Mouse (Mus musculus) heart, embryonic 15.5 days (tissue): ENCODE data around the gene Fst. TPM values are rescaled to one million over a fixed set of nuclear protein-coding genes. Genes with fewer than 3 reads are reported as not detected.

ENCODE experiments used
- ATAC-seq: fragments of 200-750 bp; cut with Nextera tagmentation; replicated peaks from 2 replicates; pipeline ENCODE4 v1.8.0; 2017; ENCODE audit warnings: low read depth, moderate TSS enrichment; ENCODE audit not compliant: insufficient number of reproducible peaks, insufficient read depth, low FRiP score
- H3K27ac ChIP-seq: fragments of 300-500 bp; sonication (generic); 2 replicates; pipeline ENCODE4 v1.5.1; 2015; ENCODE audit warnings: mild to moderate bottlenecking, inconsistent platforms
- H3K27me3 ChIP-seq: fragments of 300-500 bp; sonication (generic); 2 replicates; pipeline ENCODE4 v1.6.1; 2015; ENCODE audit warnings: inconsistent platforms
- H3K36me3 ChIP-seq: fragments of 300-500 bp; sonication (generic); 2 replicates; pipeline ENCODE4 v1.6.1; 2015; ENCODE audit warnings: mild to moderate bottlenecking, inconsistent platforms
- H3K4me1 ChIP-seq: fragments of 300-500 bp; sonication (generic); replicated peaks from 2 replicates; pipeline ENCODE4 v1.6.1; 2015; ENCODE audit warnings: inconsistent platforms
- H3K4me2 ChIP-seq: fragments of 300-500 bp; sonication (generic); 2 replicates; pipeline ENCODE4 v1.6.1; 2015; ENCODE audit warnings: inconsistent platforms, mild to moderate bottlenecking, moderate library complexity
- H3K4me3 ChIP-seq: fragments of 300-500 bp; sonication (generic); 2 replicates; pipeline ENCODE4 v1.5.1; 2015; ENCODE audit warnings: mild to moderate bottlenecking, inconsistent platforms
- H3K9ac ChIP-seq: fragments of 300-500 bp; sonication (generic); 2 replicates; pipeline ENCODE4 v1.6.1; 2015; ENCODE audit warnings: mild to moderate bottlenecking, inconsistent platforms
- H3K9me3 ChIP-seq: fragments of 300-500 bp; sonication (generic); replicated peaks from 2 replicates; pipeline ENCODE4 v1.6.1; 2016; ENCODE audit warnings: inconsistent platforms
- WGBS: fragments of 180-500 bp; shearing (Covaris S2); methylation state at CpG from one replicate; pipeline ENCODE4 v1.1.7; 2015; ENCODE audit warnings: mixed read lengths; 5-methylcytosine and 5-hydroxymethylcytosine counted together
- polyA plus RNA-seq: library from polyadenylated mRNA; unstranded; fragments of >200 nt; fragmentation: Nextera tagmentation; extraction: Ambion mirVana; gene quantifications from 2 replicates; pipeline ENCODE4 v1.2.1, GENCODE M21; 2015

Fst gene
- polyA plus RNA-seq, result 3.9 and 6.0 TPM in 2 replicates

DNA sequence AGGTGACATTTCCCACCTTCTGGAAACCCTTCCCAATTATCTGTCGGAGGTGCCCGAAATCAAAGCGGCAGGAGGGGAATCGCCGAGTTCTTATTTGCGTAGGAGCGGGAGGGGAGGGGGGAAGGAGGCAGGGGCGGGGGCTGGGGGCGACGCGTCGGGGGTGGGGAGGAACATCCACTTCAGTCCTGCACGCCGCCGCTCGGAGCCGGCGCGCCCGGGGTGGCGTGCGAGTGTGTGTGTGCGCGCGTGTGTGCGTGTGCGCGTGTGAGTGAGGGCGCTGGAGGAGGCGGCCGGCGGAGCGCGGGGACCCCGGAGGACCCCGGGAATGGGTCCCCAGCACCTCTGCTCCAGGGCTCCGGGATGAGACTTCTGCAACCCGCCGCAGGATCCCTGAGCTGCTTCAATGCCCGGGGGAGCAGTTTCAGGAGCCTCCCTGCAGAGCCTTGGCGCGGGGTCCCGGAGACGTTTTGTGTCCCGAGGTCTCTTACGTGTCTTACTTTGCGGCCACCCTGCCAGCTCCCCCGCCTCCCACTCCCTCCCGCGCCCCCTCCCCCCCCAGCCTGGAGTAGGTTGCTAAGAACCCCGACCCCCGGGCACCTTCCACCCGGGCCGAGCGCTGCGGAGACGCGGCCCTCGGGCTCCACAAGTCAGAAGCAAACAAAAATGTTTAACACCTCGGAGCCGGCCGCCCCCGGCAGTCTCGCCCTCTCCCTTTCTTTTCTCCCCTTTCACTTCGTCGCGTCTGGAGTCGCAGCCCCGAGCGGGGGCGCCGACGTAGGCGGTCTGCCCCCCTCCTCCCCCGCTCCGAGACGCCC is at the start of gene Fst:
TSS of gene Fst (minus strand) at position 66 of the 815 bp plus-strand sequence.
- H3K9me3 ChIP-seq, result no peaks in the 10 kb centered on the region
- under 1% methylated on average over 68 of the region's 77 CpGs for WGBS
- peak within 1 kb of the TSS; percentile 67 for H3K4me3 ChIP-seq
- H3K9ac ChIP-seq, result peak within 1 kb of the TSS; percentile 48
- 0 out of 2 replicates have a peak within 1 kb of the TSS, but pooled peaks have one; percentile 20 for H3K27ac ChIP-seq
- peak; percentile 47; the same call in 1 of the 2 replicates for ATAC-seq
- H3K36me3 ChIP-seq, result no peaks in the 10 kb centered on the region
- H3K4me1 ChIP-seq, result peaks cover 32% of the 10 kb centered on the region
- peak within 1 kb of the TSS; percentile 100 for H3K4me2 ChIP-seq
- peaks cover 44% of the 10 kb centered on the region for H3K27me3 ChIP-seq

DNA sequence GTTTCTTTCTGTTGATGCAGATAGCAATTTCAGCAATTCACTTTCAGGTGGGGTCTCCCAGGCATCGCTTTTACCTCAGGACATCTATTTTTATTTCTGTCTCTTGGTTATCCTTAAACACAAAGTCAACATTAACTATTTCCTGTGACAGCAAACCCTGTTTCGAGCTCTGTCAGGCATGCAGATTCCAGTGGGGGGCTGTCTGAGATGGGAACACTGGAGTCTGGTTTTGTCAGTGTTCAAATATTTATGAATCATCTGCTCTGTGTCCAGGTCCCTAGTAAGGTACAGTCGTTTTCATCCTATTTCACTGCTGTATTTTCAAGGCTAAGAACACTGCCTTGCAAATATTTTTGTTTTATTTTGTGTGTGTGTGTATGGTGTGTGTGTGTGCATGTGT is 35.1 kb upstream of the Fst start:
- Histone ChIP-seq H3K4me3 (no peak overlapping the region), H3K9me3 (no peaks in the 10 kb centered on the region), H3K9ac (no peak overlapping the region), H3K27ac (no peak overlapping the region), H3K4me2 (no peak overlapping the region), H3K4me1 (no peaks in the 10 kb centered on the region), H3K27me3 (no peaks in the 10 kb centered on the region), H3K36me3 (no peaks in the 10 kb centered on the region)
- no peak for ATAC-seq
- WGBS, result 54% methylated on average over 3 of the region's 3 CpGs

- Histone ChIP-seq H3K27ac (no peak overlapping the region), H3K9me3 (no peaks in the 10 kb centered on the region), H3K36me3 (no peaks in the 10 kb centered on the region), H3K27me3 (no peaks in the 10 kb centered on the region), H3K4me3 (no peak overlapping the region), H3K4me1 (no peaks in the 10 kb centered on the region), H3K9ac (no peak overlapping the region), H3K4me2 (no peak overlapping the region)
- no peak for ATAC-seq
- WGBS, result 46% methylated on average over 7 of the region's 7 CpGs
Observed at GRCm38 (mm10) chr13:114488178-114488577, 29.4 kb upstream of the Fst start.

GRCm38 (mm10) chr13:114478329-114478728 is 19.6 kb upstream of the Fst start:
- ATAC-seq, result no peak

DNA sequence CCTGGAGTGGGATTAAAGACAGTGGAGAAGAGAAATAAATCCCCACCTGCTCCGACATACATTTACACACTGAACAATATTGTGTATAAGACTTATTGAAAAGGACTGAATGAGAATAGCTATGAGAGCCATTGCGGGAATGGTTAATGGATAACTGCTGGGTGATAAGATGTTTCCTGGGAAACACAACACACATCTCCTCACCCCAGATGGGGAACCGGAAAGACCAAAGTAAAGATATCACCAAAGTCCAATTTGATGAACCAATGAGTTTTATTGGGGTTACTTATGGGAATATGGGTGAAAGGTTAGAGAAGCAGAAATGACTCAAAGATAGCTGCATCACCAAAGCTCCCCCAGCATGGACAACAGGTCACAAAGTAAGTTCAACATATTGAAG is 11.2 kb upstream of the Fst start:
- no peak overlapping the region for H3K9ac ChIP-seq
- H3K4me2 ChIP-seq, result no peak overlapping the region
- 82% methylated on average over 3 of the region's 3 CpGs for WGBS
- H3K27me3 ChIP-seq, result no peaks in the 10 kb centered on the region
- no peaks in the 10 kb centered on the region for H3K36me3 ChIP-seq
- H3K4me1 ChIP-seq, result no peaks in the 10 kb centered on the region
- no peak overlapping the region for H3K27ac ChIP-seq
- H3K9me3 ChIP-seq, result no peaks in the 10 kb centered on the region
- H3K4me3 ChIP-seq, result no peak overlapping the region
- ATAC-seq, result no peak

More at GRCm38 (mm10) chr13:114478329-114478728, 19.6 kb upstream of the Fst start:
- Histone ChIP-seq H3K4me3 (no peak overlapping the region), H3K27ac (no peak overlapping the region), H3K36me3 (no peaks in the 10 kb centered on the region), H3K4me1 (no peaks in the 10 kb centered on the region), H3K4me2 (no peak overlapping the region), H3K9ac (no peak overlapping the region), H3K9me3 (no peaks in the 10 kb centered on the region), H3K27me3 (no peaks in the 10 kb centered on the region)
- 79% methylated on average over 4 of the region's 4 CpGs for WGBS

DNA sequence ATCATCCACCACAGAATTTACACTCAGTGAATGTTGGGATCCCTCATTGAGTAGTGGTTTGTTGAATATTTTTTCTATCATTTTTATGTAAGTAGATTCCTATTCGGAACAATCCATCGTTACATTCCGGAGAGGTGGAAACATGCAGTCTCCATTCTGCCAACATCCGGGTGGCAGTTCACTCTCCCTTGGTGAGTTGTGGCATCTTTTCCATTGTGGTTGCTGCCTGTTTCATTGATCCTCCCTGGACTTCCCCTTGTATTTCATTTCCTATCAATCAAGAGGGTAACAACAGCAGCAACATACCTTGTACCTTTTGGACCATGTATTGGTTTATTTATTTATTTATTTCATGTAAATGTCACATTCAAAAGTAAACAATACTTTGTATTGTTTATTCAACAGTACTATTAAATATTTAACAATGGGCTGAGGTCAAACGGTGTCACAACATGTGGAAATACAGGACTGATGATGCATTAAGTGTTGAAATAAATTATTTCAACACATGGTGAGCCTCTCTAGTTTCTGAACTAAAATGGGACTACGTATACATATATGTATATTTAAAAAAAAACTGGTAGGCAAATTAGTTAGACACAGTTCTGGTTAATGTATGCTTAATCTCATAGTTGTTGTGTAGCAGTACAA is 7.6 kb upstream of the Fst start:
- Histone ChIP-seq H3K9me3 (no peaks in the 10 kb centered on the region), H3K27ac (no peak overlapping the region), H3K4me2 (no peak overlapping the region), H3K27me3 (no peaks in the 10 kb centered on the region), H3K4me3 (no peak overlapping the region), H3K9ac (no peak overlapping the region), H3K36me3 (no peaks in the 10 kb centered on the region), H3K4me1 (no peaks in the 10 kb centered on the region)
- 88% methylated on average over 6 of the region's 6 CpGs for WGBS
- ATAC-seq, result no peak

DNA sequence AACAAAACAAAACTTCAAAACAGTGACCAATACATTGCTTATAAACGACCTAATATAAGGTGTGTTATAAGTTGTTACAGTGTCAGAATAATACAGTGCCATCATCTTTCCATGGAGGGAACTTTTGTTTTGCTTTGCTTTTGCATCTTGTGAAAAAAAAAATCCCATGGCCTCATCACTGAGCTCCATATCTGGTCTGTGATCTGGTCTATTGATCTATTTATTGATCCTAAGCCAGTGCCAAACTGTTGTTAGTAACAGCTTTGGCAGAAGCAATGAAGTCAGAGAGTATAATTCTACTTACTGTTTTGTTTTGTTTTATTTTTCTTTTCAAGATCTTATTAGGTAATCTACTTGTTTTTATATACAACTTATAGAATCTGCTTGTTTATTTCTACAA is 6.6 kb upstream of the Fst start:
- no peak for ATAC-seq
- no peak overlapping the region for H3K4me2 ChIP-seq
- 0 out of 2 replicates have a peak, but pooled peaks cover 2% of the 10 kb centered on the region for H3K27me3 ChIP-seq
- H3K9ac ChIP-seq, result no peak overlapping the region
- H3K36me3 ChIP-seq, result no peaks in the 10 kb centered on the region
- H3K27ac ChIP-seq, result no peak overlapping the region
- no peak overlapping the region for H3K4me3 ChIP-seq
- no peaks in the 10 kb centered on the region for H3K9me3 ChIP-seq
- no peaks in the 10 kb centered on the region for H3K4me1 ChIP-seq
- WGBS, result 66% methylated on average over 1 of the region's 1 CpGs

GRCm38 (mm10) chr13:114464824-114465223 is 6.1 kb upstream of the Fst start:
- no peaks in the 10 kb centered on the region for H3K36me3 ChIP-seq
- no peak for ATAC-seq
- H3K9ac ChIP-seq, result no peak overlapping the region
- H3K4me2 ChIP-seq, result no peak overlapping the region
- 0 out of 2 replicates have a peak, but pooled peaks cover 2% of the 10 kb centered on the region for H3K27me3 ChIP-seq
- no peak overlapping the region for H3K4me3 ChIP-seq
- no peak overlapping the region for H3K27ac ChIP-seq
- H3K4me1 ChIP-seq, result peaks cover 6% of the 10 kb centered on the region; the same call in 1 of the 2 replicates
- 66% methylated on average over 3 of the region's 3 CpGs for WGBS
- H3K9me3 ChIP-seq, result no peaks in the 10 kb centered on the region

- H3K4me2 ChIP-seq, result no peak overlapping the region
- H3K4me3 ChIP-seq, result no peak overlapping the region
- no peak overlapping the region for H3K9ac ChIP-seq
- no peaks in the 10 kb centered on the region for H3K9me3 ChIP-seq
- H3K27me3 ChIP-seq, result peaks cover 11% of the 10 kb centered on the region
- no peaks in the 10 kb centered on the region for H3K36me3 ChIP-seq
- ATAC-seq, result no peak
- H3K27ac ChIP-seq, result no peak overlapping the region
- H3K4me1 ChIP-seq, result peaks cover 13% of the 10 kb centered on the region
- WGBS, result 76% methylated on average over 8 of the region's 8 CpGs
Observed at GRCm38 (mm10) chr13:114462548-114463408, 4.0 kb upstream of the Fst start.

- Histone ChIP-seq H3K27ac (no peak overlapping the region), H3K27me3 (peaks cover 33% of the 10 kb centered on the region), H3K9ac (no peak overlapping the region), H3K4me2 (peak overlapping the region; percentile 100), H3K4me3 (peak overlapping the region; percentile 67), H3K36me3 (no peaks in the 10 kb centered on the region), H3K9me3 (no peaks in the 10 kb centered on the region), H3K4me1 (peaks cover 32% of the 10 kb centered on the region)
- WGBS, result under 1% methylated on average over 29 of the region's 29 CpGs
- peak; percentile 33; the same call in 1 of the 2 replicates for ATAC-seq
Observed at GRCm38 (mm10) chr13:114460306-114460892, 1.6 kb upstream of the Fst start.
